Comparison of ENCODE assay signal across 17 mouse cellular contexts in the genomic region with DNA sequence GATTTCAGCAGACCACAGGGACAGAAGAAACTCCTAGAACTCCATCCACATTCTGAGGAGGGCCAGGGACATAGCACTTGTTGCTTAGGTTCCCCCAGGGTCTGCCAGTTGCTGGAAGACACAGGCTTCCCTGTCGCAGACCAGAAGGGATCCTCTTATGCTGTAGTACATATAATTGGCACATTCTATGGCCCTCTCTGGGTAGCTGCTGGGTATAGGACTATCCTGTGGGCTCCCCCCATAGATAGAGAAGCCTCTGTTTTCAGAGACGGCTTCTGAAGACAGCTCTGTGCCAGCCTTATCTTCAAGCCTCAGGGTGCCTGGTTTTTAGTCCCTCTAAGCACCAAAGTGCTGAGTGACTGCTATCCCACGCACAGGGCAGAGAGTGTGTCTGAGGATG.
DNase-seq lines count a peak whose midpoint lies in the region; ATAC-seq and TF ChIP-seq lines count a peak whose summit lies in the region.
"Had no signal": no experiment of that assay in that cellular context is flagged by ENCODE, and none has a peak within 500 bp of the region (broad histone marks: within the 10 kb centered on the region; RNA-seq: fewer than 3 reads in every experiment).

No protein-coding gene starts in this region.

- no peak overlapping the region for H3K4me2 ChIP-seq in forebrain, postnatal 0 days (ENCODE audit: low read depth)
- no peak overlapping the region for H3K4me2 ChIP-seq in midbrain, embryonic 13.5 days (replicated peaks)
- H3K4me2 ChIP-seq in intestine, embryonic 15.5 days (replicated peaks) = peak overlapping the region; percentile 50; the same call in 1 of the 2 replicates
- peak overlapping the region; percentile 42 for H3K4me2 ChIP-seq in stomach, embryonic 15.5 days
- H3K4me2 ChIP-seq: embryonic facial prominence, embryonic 13.5 days; liver, embryonic 13.5 days had no signal

- 58% methylated on average over 3 of the region's 3 CpGs for WGBS in forebrain, postnatal 0 days
- 78% methylated on average over 3 of the region's 3 CpGs for WGBS in forebrain, embryonic 10.5 days
- 84% methylated on average over 3 of the region's 3 CpGs for WGBS in midbrain, embryonic 13.5 days
- 82% methylated on average over 3 of the region's 3 CpGs for WGBS in midbrain, embryonic 10.5 days
- WGBS in intestine, embryonic 15.5 days = 52% methylated on average over 3 of the region's 3 CpGs
- 48% methylated on average over 3 of the region's 3 CpGs for WGBS in stomach, embryonic 15.5 days

- peak; percentile 44 for ATAC-seq in forebrain, postnatal 0 days
- peak; percentile 58; the same call in 1 of the 2 replicates for ATAC-seq in midbrain, embryonic 13.5 days
- ATAC-seq in intestine, embryonic 15.5 days = peak; percentile 23; the same call in 1 of the 2 replicates
- ATAC-seq in stomach, embryonic 15.5 days (ENCODE audit: insufficient read depth, low FRiP score, low read depth) = no peak

- no peak overlapping the region for H3K4me3 ChIP-seq in forebrain, postnatal 0 days (ENCODE audit: low read depth, low read length)
- no peak overlapping the region for H3K4me3 ChIP-seq in forebrain, embryonic 10.5 days
- no peak overlapping the region for H3K4me3 ChIP-seq in midbrain, embryonic 13.5 days (replicated peaks)
- no peak overlapping the region for H3K4me3 ChIP-seq in midbrain, embryonic 10.5 days
- H3K4me3 ChIP-seq in intestine, embryonic 15.5 days (replicated peaks) = no peak overlapping the region
- H3K4me3 ChIP-seq in stomach, embryonic 15.5 days (replicated peaks) = no peak overlapping the region
- H3K4me3 ChIP-seq: embryonic facial prominence, embryonic 13.5 days; heart, adult 2 months; liver, embryonic 13.5 days had no signal

- H3K27ac ChIP-seq in forebrain, postnatal 0 days (ENCODE audit: low read depth, low read length) = no peak overlapping the region
- no peak overlapping the region for H3K27ac ChIP-seq in forebrain, embryonic 10.5 days
- H3K27ac ChIP-seq in midbrain, embryonic 13.5 days = peak overlapping the region; percentile 15; the same call in 1 of the 2 replicates
- H3K27ac ChIP-seq in midbrain, embryonic 10.5 days (replicated peaks) = no peak overlapping the region
- no peak overlapping the region for H3K27ac ChIP-seq in intestine, embryonic 15.5 days
- H3K27ac ChIP-seq in stomach, embryonic 15.5 days = no peak overlapping the region
- H3K27ac ChIP-seq: embryonic facial prominence, embryonic 13.5 days; heart, adult 2 months; liver, embryonic 13.5 days had no signal

- no peaks in the 10 kb centered on the region for H3K36me3 ChIP-seq in forebrain, postnatal 0 days (ENCODE audit: insufficient read depth)
- no peaks in the 10 kb centered on the region for H3K36me3 ChIP-seq in forebrain, embryonic 10.5 days (replicated peaks)
- H3K36me3 ChIP-seq in midbrain, embryonic 13.5 days = no peaks in the 10 kb centered on the region
- no peaks in the 10 kb centered on the region for H3K36me3 ChIP-seq in midbrain, embryonic 10.5 days
- no peaks in the 10 kb centered on the region for H3K36me3 ChIP-seq in intestine, embryonic 15.5 days
- H3K36me3 ChIP-seq in stomach, embryonic 15.5 days = no peaks in the 10 kb centered on the region
- H3K36me3 ChIP-seq: embryonic facial prominence, embryonic 13.5 days; liver, embryonic 13.5 days had no signal

- H3K27me3 ChIP-seq in forebrain, postnatal 0 days (ENCODE audit: insufficient read depth, low read length) = peaks cover 2% of the 10 kb centered on the region
- no peaks in the 10 kb centered on the region for H3K27me3 ChIP-seq in forebrain, embryonic 10.5 days (ENCODE audit: poor library complexity, severe bottlenecking)
- H3K27me3 ChIP-seq in midbrain, embryonic 13.5 days = peaks cover 23% of the 10 kb centered on the region; the same call in 1 of the 2 replicates
- H3K27me3 ChIP-seq in midbrain, embryonic 10.5 days (ENCODE audit: low read depth, poor library complexity, severe bottlenecking) = 0 out of 2 replicates have a peak, but pooled peaks cover 2% of the 10 kb centered on the region
- H3K27me3 ChIP-seq in intestine, embryonic 15.5 days (replicated peaks) = 0 out of 2 replicates have a peak, but pooled peaks cover 3% of the 10 kb centered on the region
- 0 out of 2 replicates have a peak, but pooled peaks cover under 1% of the 10 kb centered on the region for H3K27me3 ChIP-seq in stomach, embryonic 15.5 days (replicated peaks)
- H3K27me3 ChIP-seq: liver, embryonic 13.5 days had no signal

- no peak for DNase-seq in forebrain, postnatal 0 days
- DNase-seq in forebrain, embryonic 10.5 days (ENCODE audit: extremely low spot score, low spot score) = no peak
- no peak for DNase-seq in midbrain, embryonic 10.5 days (ENCODE audit: low spot score)
- DNase-seq in adrenal gland, adult 18-20 months (ENCODE audit: low spot score in 2 of 2) = no peak
- DNase-seq in adrenal gland, postnatal 25 days = no peak
- DNase-seq: adrenal gland, adult 8-10 months; cerebellum, adult 18-20 months; heart, adult 2 months; kidney, adult 2 months; left cerebral cortex, postnatal 4 days; liver, embryonic 13.5 days; right cerebral cortex, adult 18-20 months; thymus, adult 2 months had no signal

- peaks cover 11% of the 10 kb centered on the region; the same call in 1 of the 2 replicates for H3K4me1 ChIP-seq in forebrain, postnatal 0 days (ENCODE audit: insufficient read depth)
- no peaks in the 10 kb centered on the region for H3K4me1 ChIP-seq in forebrain, embryonic 10.5 days
- peaks cover 17% of the 10 kb centered on the region for H3K4me1 ChIP-seq in midbrain, embryonic 13.5 days (replicated peaks)
- peaks cover 17% of the 10 kb centered on the region; the same call in 1 of the 2 replicates for H3K4me1 ChIP-seq in midbrain, embryonic 10.5 days
- peaks cover 18% of the 10 kb centered on the region for H3K4me1 ChIP-seq in intestine, embryonic 15.5 days (replicated peaks)
- peaks cover 10% of the 10 kb centered on the region; the same call in 1 of the 2 replicates for H3K4me1 ChIP-seq in stomach, embryonic 15.5 days
- H3K4me1 ChIP-seq: embryonic facial prominence, embryonic 13.5 days; liver, embryonic 13.5 days had no signal

- H3K9ac ChIP-seq in forebrain, postnatal 0 days = no peak overlapping the region
- no peak overlapping the region for H3K9ac ChIP-seq in midbrain, embryonic 13.5 days (replicated peaks)
- H3K9ac ChIP-seq in intestine, embryonic 15.5 days = no peak overlapping the region
- H3K9ac ChIP-seq in stomach, embryonic 15.5 days = no peak overlapping the region
- H3K9ac ChIP-seq: embryonic facial prominence, embryonic 13.5 days; liver, embryonic 13.5 days had no signal

- TF ChIP-seq CTCF in forebrain, postnatal 0 days (IDR thresholded peaks at IDR 0.05; ENCODE audit: low read depth) = no peak

- no peaks in the 10 kb centered on the region for H3K9me3 ChIP-seq in forebrain, postnatal 0 days (ENCODE audit: low read length)
- no peaks in the 10 kb centered on the region for H3K9me3 ChIP-seq in forebrain, embryonic 10.5 days
- no peaks in the 10 kb centered on the region for H3K9me3 ChIP-seq in midbrain, embryonic 13.5 days
- H3K9me3 ChIP-seq in midbrain, embryonic 10.5 days (replicated peaks) = no peaks in the 10 kb centered on the region; the same call in 1 of the 2 replicates
- H3K9me3 ChIP-seq in intestine, embryonic 15.5 days = no peaks in the 10 kb centered on the region
- no peaks in the 10 kb centered on the region for H3K9me3 ChIP-seq in stomach, embryonic 15.5 days
- H3K9me3 ChIP-seq: embryonic facial prominence, embryonic 13.5 days; liver, embryonic 13.5 days had no signal

Comparison
In these comparisons a context has a peak if more than half of its experiments do, and no peak if none do; other contexts are left out.
1. H3K4me2 ChIP-seq: peak in intestine, embryonic 15.5 days (single experiment) and stomach, embryonic 15.5 days (single experiment); none in forebrain, postnatal 0 days (single experiment) and midbrain, embryonic 13.5 days (single experiment).